Mouse (Mus musculus) cerebellum, adult 11 months (tissue): ENCODE data around the gene Ssh2.
A peak's percentile ranks its signal among the peaks of the same experiment; 100 is the strongest.

ENCODE experiments used
- DNase-seq: peaks from one replicate; pipeline ENCODE4 v3.0.0; 2022

The Ssh2 gene

DNA sequence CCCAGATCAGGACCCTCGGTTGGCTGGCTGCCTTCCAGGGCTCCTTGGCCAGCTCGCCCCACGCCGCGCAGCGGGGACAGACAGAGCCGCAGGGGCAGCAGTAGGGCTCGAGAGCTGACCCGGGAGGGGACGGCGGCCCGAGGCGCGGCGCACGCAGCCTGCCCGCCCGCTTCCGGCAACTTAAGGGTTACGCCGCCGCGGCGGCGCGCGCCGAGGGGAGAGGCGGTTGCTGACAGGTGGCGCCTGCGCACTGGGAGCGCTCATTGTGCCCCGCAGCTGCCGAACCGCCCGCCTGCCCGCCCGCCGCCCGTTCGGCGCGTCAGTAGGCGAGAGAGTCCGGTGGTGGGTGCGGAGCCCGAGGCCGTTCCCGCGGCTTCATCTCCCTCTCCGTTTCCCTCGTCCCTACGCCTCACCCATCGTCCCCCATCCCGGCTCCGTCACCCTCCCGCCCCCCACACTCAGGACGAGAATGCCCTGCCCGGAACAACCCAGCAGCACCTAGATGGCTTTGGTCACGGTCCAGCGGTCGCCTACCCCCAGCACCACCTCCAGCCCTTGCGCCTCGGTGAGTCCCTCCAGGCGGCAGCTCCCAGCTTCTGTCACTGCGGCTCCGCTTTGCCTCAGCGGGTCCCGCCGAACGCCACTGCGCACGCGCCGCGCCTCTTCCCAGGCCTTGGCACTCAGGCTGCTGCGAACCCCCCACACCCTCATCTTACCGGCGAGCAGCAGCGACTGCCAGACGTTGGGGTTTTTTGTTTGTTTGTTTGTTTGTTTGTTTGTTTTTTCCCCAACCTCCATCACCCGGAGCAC lies at the start of gene Ssh2:
Gene Ssh2, plus strand, starts transcription at position 337 of the 810 bp plus-strand sequence.
- peak; percentile 82 for DNase-seq

DNA sequence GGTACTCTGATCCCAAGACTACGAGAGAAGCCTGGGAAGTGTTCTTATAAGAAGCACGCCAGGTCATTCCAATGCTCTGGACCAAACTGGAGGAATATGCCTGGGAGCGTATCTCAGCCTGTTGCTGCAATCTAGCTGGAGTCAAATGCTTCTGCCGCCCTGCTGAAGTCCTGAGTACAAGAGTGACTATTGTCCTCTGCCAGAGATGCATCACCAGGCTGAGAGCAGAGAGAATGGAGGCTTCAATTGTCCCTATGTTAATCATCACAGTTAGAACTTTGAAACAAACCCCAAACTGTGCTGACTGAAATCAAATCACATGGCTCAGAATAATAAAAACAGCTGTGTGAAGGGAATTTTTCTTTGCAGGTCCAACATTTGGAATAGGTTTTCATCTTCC lies 42.4 kb upstream of the Ssh2 start:
- DNase-seq: no peak

DNA sequence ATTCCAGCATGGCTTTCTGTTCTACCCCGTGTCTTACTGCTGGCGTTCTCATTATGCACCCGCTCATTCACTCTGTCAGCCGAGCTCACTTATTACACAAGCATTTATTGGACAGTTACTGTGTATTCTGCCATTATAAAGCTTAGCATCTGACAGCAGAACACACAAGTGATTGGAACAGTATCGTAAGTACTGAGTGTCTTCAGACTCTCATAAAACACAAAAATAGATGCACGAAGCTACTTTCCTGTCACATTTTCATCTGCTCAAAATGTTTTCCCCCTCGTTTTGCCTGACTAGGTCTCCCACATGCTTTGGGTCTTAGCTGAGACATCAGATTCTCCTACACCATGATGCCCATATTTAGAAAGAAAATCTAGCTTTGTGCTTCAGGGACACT lies 41.6 kb upstream of the Ssh2 start:
- no peak for DNase-seq

DNA sequence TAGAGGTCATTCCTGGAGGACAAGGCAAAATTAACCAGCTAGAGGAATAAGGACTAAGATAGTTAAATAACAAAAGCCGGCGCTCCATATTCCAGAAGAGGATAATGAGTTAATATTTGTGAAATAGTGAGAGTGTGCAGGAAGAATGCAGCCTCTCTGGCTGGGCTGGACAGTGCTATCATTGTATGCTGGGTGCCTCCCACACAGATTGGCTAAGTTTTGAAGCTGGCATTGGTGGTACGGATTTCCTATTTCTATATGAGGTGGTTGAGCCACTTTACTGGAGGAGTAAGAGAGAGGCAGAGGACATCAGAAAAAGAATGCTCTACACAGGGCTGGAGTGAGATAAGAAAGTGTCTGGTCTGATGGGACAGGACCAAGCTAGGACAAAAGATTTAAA lies 36.3 kb upstream of the Ssh2 start:
- no peak for DNase-seq

- peak; percentile 2 for DNase-seq
Measured at GRCm38 (mm10) chr11:77180886-77181285, 35.2 kb upstream of the Ssh2 start.

DNA sequence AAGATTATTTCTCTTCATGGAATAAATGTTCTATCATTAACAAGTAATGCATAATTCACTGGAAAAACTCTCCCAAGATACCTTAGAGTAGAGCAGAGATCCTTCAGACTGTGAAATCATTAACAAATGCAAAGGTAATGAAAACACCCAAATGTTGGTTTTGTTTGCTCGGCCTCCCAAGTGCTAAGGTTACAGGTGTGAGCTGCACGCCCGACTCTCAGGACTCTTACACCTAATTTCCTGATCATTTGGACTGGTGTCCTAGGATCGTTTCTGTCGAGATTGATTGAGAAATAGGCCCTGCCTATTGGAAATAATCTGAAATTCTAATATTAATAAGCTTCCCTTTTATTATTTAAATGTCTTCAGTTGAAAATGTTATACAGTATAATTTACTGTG lies 34.6 kb upstream of the Ssh2 start:
- no peak for DNase-seq

- DNase-seq: no peak
Measured at GRCm38 (mm10) chr11:77182041-77182440, 34.0 kb upstream of the Ssh2 start.

- DNase-seq: no peak
Measured at GRCm38 (mm10) chr11:77182616-77183015, 33.5 kb upstream of the Ssh2 start.

GRCm38 (mm10) chr11:77184926-77185325 lies 31.2 kb upstream of the Ssh2 start:
- DNase-seq: no peak

DNA sequence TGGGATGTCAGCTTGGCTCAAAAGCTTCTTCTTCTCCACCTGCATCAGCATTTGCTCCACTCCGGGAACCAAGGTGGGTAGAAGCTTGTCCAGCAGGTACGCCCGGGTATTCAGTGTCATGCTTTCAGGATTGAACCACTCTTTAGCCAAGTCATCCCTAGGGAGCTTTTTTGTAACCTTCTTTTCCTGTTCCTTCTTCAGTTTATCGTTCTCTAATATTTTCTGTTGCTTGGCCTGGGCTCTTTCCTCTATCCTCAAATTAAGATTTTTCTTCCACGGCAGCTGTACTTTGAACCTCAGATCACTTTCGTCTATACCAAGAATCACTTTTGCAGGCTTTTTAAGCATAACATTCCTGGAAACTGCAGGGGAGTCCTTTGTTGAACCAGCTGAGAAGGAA lies 27.2 kb upstream of the Ssh2 start, which contains the start of gene Efcab5:
Gene Efcab5, minus strand, starts transcription at position 101 of the 400 bp plus-strand sequence.
- DNase-seq: no peak

- no peak for DNase-seq
Measured at GRCm38 (mm10) chr11:77193410-77193809, 22.7 kb upstream of the Ssh2 start.

GRCm38 (mm10) chr11:77193941-77194553 lies 22.0 kb upstream of the Ssh2 start:
- DNase-seq: no peak

DNA sequence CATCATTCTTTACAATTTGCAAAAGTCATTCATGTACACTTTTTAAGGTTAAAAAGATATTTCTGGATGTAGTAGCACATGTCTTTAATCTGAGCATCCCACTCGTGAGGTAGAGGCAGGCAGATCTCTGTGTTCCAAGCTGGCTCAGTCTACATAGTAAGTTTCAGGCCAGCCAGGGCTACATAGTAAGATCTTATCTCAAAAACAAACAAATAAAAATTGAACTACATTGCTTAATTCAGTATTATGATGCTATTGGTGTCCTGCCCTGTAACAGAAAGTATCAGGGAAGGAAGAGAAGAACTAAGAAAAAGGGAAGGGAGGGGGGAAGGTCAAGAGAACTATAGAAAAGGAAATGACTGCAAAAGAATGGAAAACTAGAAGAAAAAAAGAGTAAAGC lies 21.3 kb upstream of the Ssh2 start:
- DNase-seq: no peak

- no peak for DNase-seq
Measured at GRCm38 (mm10) chr11:77195360-77196109, 20.6 kb upstream of the Ssh2 start.

- no peak for DNase-seq
Measured at GRCm38 (mm10) chr11:77196181-77197143, 19.6 kb upstream of the Ssh2 start.

DNA sequence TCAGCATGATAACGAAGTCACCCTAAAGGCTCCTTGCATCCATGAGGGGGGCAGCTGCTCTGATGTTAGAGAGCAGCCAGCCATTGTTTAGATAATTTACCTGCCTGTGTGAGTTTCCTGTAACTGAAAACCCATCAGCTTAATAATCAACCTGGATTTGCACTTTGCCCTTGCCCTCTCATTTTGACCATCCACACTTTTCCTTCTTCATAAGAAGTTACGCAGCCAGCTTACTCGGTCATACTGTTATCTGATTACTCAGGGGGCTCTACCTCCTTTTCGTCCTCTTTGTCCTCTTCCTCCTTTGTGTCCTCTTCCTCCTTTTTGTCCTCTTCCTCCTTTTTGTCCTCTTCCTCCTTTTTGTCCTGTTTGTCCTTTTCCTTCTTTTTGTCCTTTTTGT lies 16.5 kb upstream of the Ssh2 start:
- DNase-seq: no peak

- no peak for DNase-seq
Measured at GRCm38 (mm10) chr11:77200703-77201102, 15.4 kb upstream of the Ssh2 start.

DNA sequence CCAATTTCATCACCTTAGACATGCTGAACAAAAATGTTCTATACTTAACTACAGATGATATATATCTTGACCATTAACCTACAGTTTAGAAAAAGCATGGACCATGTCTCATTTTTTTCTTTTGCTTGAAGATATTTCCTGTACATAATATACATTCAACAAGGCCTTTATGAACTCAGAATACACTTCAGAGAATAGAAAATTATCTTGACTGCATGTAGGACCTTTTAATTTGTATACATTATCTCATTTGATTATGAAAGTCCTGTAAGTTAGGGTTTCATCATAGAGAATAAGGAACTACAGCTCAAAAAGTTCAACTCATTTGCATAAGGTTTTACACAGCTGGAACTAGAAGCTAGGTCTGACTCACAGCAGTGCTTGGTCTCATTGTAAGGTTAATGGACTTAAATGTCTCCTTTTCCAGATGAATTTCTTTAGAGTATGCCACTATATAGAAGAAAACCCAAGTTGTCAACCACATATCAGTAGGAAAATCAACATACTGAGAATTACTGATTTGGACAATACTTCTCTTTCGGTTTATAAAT lies 1.9 kb upstream of the Ssh2 start:
- DNase-seq: no peak

DNA sequence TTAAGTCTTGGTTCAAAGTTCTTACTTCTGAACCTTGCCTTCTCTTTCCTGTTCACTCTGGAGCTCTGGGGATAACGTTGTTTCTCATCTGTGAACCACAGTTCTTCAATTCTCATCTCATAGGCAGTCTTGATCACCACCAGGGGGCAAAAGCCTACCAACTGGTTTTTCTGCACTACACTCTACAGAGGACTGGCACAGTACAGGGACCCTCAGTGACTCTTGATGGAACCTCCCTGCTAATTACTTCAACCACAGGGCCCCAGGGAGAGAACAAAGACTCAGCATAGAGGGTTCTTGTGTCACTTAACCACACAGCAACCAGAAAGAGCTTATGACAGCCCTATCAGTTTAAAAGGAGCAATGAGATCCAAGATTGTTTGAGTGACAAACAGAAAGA lies 1.3 kb upstream of the Ssh2 start:
- DNase-seq: peak; percentile 36

- no peak for DNase-seq
Measured at GRCm38 (mm10) chr11:77215483-77215882, 604 bp upstream of the Ssh2 start.

DNA sequence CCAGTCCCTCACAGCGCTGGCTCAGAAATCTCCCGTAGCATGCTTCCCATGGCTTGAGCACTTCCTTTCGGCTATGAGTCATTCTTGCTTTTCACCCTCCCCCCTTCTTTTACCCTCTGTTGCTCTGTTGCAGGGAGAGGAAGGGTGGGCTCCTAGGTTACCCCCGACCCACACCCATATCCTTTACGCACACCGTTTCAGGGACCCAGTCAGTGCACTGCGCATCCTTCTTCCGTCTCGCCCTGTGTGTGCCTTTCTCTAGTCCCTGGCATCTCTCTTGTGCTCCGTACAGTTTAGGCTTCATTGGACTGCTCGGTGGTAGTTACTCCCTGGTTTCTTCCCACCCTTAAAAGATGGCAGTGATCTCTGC lies 659 bp downstream of the Ssh2 start:
- no peak for DNase-seq

DNA sequence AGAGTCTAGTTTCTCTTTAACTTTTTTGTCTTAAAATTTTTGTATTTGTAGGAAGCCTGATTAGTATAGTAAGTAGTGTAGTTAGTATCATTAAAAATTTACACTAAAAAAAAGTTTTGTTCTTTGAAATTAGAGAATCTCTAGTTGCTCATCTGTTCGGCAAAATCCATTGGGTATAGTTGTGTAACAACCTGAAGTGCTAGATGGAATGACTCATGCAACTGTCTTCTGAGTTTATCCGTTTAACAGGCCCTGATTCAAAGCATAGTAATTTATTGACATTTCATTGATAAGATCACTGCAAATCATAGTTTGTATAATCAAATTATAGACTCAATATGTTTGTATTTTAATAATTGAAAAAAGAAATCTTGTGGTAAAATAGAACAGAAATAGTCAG lies 14.7 kb downstream of the Ssh2 start:
- no peak for DNase-seq
